Mouse (Mus musculus) retina, postnatal 1 day (tissue): Measurements from ENCODE around the gene Ripk4.

Source experiments
- DNase-seq: peaks from one replicate; pipeline ENCODE4 v3.0.0-alpha.2; 2012

Gene Ripk4

GRCm38 (mm10) chr16:97763061-97763989, at the start of gene Ripk4:
Gene Ripk4, minus strand, starts transcription at chr16:97763787.
- peak; percentile 49 for DNase-seq

- DNase-seq = no peak
Measured at GRCm38 (mm10) chr16:97808881-97809280, 45.3 kb upstream of the Ripk4 start.

GRCm38 (mm10) chr16:97805646-97806045, 42.1 kb upstream of the Ripk4 start:
- DNase-seq = no peak

DNA sequence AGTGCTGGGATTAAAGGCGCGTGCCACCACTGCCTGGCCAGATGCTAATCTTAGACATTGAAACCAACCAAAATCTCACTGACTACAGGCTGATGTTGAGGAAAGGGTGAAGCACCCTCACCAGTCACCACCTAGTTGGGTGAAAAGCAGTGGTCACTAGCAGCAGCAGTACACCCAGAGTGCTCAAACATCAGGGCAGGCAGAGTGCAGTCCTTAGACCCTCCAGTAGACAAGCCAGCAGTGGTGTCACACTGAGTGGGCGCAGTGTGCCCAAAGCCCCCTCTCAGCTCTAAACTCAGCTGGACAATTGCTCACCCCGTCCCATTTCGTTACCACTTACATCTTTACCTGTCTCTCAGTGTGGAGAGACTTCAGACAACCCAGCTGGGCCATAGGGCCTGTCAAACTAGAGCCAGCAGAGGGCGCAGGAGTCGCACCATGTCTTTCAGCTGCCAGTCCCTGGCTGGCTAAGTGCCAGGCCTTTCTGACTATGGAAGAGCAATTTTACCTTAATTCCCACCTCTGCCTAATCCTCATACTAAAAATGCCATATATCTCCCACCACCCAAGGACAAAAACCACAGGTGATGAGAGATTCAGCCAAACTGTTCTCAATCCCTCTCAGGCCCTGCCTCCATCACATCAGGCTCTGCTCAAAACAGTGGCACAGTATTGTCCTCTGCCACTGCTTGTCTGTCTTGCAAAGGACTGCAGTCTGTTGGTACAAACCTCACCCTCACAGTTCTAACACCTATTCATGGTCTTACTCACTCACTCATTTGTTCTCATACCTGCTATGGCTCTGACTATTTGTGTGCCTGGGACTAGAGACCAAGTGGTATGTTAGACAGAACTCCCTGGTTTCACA, 41.3 kb upstream of the Ripk4 start:
- peak; percentile 77 for DNase-seq

DNA sequence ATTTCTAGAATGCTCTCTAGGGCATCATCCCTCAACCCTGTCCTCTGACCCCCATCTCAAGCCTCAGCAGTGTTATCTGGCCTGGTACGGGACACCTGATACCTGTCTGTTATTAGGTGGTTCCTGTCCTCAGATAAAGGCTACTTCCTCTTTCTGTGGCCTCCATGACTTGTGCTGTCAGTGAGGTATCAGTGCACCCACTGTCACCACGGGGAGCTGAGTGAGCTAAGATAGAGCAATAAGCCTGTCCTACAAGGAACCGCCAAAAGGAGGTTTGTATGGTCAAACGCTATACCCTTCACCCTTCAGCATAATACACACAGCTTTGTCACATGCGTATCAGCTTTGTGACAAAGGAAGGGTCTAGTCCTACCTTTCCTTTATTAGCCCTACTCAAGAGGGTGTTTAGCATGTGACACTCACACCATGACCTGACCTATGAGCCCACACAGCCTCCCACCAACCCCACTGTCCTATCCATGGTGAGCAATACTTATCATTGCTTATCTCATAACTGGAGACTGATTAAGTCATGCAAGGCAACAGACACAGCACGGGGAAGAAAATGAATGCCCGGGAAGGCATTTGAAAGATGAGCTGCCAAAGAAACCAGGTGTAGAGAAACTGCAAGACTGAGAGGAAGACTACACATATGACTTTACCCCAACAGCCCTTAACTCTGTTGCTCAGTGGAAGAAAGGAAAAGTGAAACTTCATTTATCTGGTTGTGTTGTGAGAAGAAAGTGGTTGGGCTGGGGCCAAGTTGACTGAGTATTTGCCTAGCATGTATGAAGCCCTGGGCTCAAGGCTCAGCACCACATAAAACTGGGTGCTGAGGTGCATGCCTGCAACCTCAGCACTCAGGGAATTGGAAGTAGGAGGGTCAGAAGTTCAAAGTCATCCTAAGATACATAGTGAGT, 34.6 kb upstream of the Ripk4 start:
- no peak for DNase-seq

DNA sequence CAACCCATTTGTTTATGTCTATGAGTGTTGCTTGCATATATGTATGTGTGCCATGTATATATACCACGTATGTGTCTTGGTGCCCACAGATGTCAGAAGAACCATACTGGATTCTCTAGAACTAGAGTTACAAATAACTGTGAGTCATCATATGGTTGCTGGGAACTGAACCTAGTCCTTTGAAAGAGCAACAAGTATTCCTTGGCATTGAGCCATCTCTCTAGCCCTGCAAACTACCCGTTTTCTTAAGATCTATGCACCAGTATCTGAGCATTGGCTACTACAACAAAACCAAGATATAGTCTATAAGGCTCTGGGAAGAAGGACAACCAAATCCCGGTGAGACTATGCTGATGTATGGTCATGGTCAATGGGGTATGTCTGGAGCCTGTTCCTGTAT, 33.6 kb upstream of the Ripk4 start:
- no peak for DNase-seq

DNA sequence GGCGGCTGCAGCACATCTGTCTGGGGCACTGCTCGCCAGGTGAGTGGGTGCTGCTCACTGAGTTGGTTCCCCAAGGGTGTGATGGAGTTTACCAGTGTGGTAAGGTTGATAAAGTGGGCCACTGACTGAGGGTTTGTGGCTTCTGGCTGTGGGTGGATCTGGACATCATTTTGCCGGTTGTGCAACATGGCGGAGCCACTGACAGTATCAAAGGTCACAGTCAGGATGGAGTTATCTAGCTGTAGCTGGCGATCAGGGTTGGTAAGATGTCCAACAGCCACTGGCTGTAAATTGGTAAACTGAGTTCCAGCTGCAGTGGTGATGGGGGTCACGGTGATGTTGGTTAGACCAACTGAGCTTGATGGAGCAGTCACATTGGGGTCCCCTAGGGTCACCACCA, 30.7 kb upstream of the Ripk4 start:
- DNase-seq = no peak

- no peak for DNase-seq
Measured at GRCm38 (mm10) chr16:97783057-97783456, 19.5 kb upstream of the Ripk4 start.

GRCm38 (mm10) chr16:97778353-97779025, 14.9 kb upstream of the Ripk4 start:
- DNase-seq = peak; percentile 73

- DNase-seq = no peak
Measured at GRCm38 (mm10) chr16:97766501-97766900, 2.9 kb upstream of the Ripk4 start.

DNA sequence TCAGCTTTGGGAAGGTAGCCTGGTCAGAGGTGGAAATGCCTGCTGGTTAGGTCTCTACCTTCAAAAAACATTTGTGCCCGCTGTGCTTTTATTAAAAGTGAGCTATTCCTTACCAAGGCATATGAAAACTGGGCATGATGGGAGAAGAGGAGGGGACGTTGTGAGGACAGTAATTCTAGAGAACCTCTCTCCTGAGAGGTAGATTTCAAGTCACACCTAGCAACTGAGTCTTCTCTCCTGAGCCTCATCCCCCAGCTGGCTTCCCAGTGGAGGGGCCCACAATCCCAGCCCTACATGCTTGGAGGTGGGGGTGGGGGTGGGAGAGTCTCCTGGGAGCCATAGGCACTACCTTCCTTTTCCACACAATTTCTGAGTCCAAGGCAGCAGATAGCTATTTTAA, 1.0 kb upstream of the Ripk4 start:
- no peak for DNase-seq

- no peak for DNase-seq
Measured at GRCm38 (mm10) chr16:97763990-97764340, 378 bp upstream of the Ripk4 start.

DNA sequence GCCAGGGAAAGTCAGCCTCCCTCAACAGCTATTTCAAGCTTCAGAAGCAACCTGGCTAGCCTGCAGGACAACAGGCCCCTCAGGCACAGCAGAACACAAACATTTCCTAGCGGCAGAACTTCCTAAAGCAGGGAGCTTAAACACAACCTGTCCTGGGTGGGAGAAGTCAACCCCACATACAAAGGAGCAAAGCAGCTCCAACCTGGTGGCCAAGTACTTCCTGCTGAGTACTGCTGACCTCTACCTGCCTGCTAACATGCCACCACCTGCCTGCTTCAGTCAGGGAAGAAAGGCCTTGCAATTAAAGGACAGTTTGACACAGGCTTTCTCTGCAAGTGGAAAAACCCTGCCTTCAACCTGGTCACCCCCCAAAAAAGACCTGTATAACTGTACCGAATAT, 1.8 kb downstream of the Ripk4 start:
- no peak for DNase-seq

GRCm38 (mm10) chr16:97759681-97760080, 3.9 kb downstream of the Ripk4 start:
- DNase-seq = no peak

DNA sequence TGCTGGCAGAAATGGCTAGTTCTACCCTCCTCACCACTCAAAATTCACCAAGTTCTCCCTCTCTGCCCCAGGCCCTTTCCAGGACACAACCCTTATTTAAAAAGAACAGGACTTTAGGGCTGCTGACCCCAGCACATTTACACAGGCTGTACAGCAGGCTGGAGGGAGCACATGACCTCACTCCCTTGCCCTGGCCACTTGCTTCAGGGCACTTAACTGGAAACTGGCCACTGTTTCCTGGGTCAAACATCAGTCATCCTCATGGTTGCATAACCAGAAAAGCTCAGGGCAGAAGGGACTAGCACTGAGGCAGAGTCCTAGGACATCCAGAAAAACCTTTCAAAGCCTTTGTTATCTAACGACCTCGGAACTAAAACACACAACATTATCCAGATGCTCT, 5.3 kb downstream of the Ripk4 start:
- no peak for DNase-seq

- DNase-seq = no peak
Measured at GRCm38 (mm10) chr16:97756460-97756859, 7.1 kb downstream of the Ripk4 start.

DNA sequence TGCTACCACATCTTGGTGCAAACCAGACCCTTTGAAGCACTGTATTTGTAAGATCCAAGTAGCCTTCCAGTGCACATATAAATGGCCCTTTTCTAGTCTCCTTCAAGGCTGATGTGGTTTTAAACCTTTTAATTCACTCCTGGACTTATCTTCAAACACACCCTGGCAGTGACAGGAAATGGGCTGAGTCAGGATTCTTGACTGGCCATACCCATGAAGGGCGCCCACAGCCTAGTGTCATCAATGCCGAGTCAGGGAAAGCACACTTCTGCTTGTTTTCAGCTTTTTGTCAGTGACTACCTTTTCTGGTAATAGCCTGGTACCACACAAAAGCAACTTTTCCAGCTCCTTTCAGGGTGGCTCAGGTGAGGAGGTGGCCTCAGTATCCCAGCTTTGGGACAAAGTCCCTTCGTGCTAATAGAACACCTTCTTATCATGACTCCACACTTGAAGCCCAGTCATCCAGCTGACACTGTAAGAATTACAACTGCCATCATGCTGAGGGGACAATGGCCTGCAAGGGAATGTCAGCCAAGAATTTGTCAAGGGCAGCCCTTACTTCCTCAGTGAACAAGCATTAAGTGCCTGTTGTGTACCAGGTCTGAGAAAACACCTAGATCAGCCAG, 11.2 kb downstream of the Ripk4 start:
- no peak for DNase-seq

GRCm38 (mm10) chr16:97751884-97752283, 11.7 kb downstream of the Ripk4 start:
- DNase-seq = no peak

- DNase-seq = no peak
Measured at GRCm38 (mm10) chr16:97748421-97748820, 15.2 kb downstream of the Ripk4 start.

GRCm38 (mm10) chr16:97738030-97738429, 25.6 kb downstream of the Ripk4 start:
- DNase-seq = no peak

DNA sequence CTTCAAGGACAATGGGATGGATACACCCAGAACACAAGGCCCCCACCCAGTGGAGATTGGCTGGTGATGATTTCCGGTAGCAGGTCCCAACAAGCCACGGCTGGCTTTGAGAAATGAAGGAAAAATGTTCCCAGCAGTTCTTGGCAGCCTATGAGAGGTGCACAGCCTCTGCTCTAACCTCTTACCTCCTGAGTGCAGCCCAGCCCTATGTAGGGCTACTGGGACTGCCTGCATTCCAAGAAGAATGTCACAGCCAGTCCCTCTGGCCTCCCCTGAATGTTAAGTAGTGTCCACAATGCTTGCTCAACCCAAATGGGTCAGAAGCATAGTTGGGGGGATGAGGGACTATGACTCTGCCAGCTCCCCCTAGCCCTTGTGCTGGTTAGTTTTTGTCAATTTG, 27.0 kb downstream of the Ripk4 start:
- DNase-seq = no peak
